Mouse (Mus musculus): ENCODE results near the gene Xpo4. TPM values are rescaled to one million over a fixed set of nuclear protein-coding genes. Genes with fewer than 3 reads are reported as not detected.
A peak's percentile ranks its signal among the peaks of the same experiment; 100 is the strongest.

The Xpo4 gene
- 25.4 and 36.7 TPM in 2 replicates for polyA plus RNA-seq (2014; fragmentation: Nextera tagmentation; extraction: Ambion mirVana)

- Histone ChIP-seq H3K9me3 (ENCODE audit: control insufficient read depth, low read length) (no peaks in the 10 kb centered on the region), H3K4me2 (replicated peaks; ENCODE audit: low read depth, low read length) (peak within 1 kb of the TSS; percentile 81), H3K4me1 (ENCODE audit: control insufficient read depth, insufficient read depth, low read length) (peaks cover 16% of the 10 kb centered on the region), H3K4me3 (ENCODE audit: low read length) (peak within 1 kb of the TSS; percentile 95), H3K27me3 (ENCODE audit: control insufficient read depth, insufficient read depth, low read length) (no peaks in the 10 kb centered on the region), H3K36me3 (ENCODE audit: control insufficient read depth, insufficient read depth, low read length) (no peaks in the 10 kb centered on the region), H3K27ac (ENCODE audit: low read depth, low read length) (peak within 1 kb of the TSS; percentile 93), H3K9ac (ENCODE audit: low read depth, low read length) (peak within 1 kb of the TSS; percentile 96)
- ATAC-seq (ENCODE audit: low FRiP score, low TSS enrichment), result peak; percentile 96
- under 1% methylated on average over 78 of the region's 80 CpGs for WGBS
Measured at GRCm38 (mm10) chr14:57664822-57665627, at the start of gene Xpo4. Xpo4 (minus strand) TSS chr14:57665430.

DNA sequence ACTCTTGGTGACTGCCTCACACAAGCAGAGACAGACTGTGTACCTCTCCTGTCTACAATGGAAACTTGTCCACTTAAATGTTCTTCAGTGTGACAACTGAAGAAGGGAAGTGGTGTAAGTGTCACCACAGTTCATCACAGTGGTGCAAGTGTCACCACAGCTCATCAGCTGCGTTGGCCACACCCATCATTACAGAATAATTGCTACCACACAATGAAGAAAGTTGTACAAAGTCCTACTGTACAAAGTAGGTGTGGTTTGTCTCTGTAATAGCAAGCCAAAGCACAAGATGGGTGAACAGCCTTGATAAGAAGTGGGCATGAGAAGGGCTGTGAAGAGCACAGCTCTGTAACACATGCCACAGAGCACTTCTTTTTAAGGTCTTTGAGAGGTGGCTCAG is 47.7 kb upstream of the Xpo4 start:
- 97% methylated on average over 1 of the region's 1 CpGs for WGBS
- no peak for ATAC-seq (ENCODE audit: low FRiP score, low TSS enrichment)
- H3K4me1 ChIP-seq (ENCODE audit: control insufficient read depth, insufficient read depth, low read length), result no peaks in the 10 kb centered on the region
- peaks cover 12% of the 10 kb centered on the region; the same call in 1 of the 2 replicates for H3K36me3 ChIP-seq (ENCODE audit: control insufficient read depth, insufficient read depth, low read length)
- no peak overlapping the region for H3K9ac ChIP-seq (ENCODE audit: low read depth, low read length)
- H3K27me3 ChIP-seq (ENCODE audit: control insufficient read depth, insufficient read depth, low read length), result no peaks in the 10 kb centered on the region
- H3K4me2 ChIP-seq (replicated peaks; ENCODE audit: low read depth, low read length), result no peak overlapping the region
- H3K27ac ChIP-seq (ENCODE audit: low read depth, low read length), result no peak overlapping the region
- no peaks in the 10 kb centered on the region for H3K9me3 ChIP-seq (ENCODE audit: control insufficient read depth, low read length)
- no peak overlapping the region for H3K4me3 ChIP-seq (ENCODE audit: low read length)

DNA sequence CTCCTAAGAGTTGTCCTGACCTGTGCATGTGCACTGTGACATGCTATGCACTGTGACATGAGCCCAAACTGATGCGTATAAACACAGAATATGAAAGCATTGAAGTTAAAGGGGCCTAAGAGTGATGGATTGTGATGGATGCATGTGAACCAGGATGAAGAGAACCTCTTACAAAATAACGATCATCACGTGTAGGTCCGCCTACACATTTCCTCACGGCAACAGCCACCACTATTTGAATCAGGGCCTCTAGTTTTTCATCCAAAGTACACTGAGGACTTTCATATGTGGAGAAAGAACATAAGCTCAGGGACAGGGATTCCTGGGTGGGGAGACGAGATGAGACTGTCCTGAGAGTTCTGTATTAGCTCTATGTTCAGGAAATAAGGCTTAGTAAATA is 45.8 kb upstream of the Xpo4 start:
- no peak overlapping the region for H3K4me2 ChIP-seq (replicated peaks; ENCODE audit: low read depth, low read length)
- no peak overlapping the region for H3K9ac ChIP-seq (ENCODE audit: low read depth, low read length)
- H3K27me3 ChIP-seq (ENCODE audit: control insufficient read depth, insufficient read depth, low read length), result no peaks in the 10 kb centered on the region
- 79% methylated on average over 6 of the region's 6 CpGs for WGBS
- H3K4me3 ChIP-seq (ENCODE audit: low read length), result no peak overlapping the region
- ATAC-seq (ENCODE audit: low FRiP score, low TSS enrichment), result no peak
- no peak overlapping the region for H3K27ac ChIP-seq (ENCODE audit: low read depth, low read length)
- peaks cover 4% of the 10 kb centered on the region; the same call in 1 of the 2 replicates for H3K4me1 ChIP-seq (ENCODE audit: control insufficient read depth, insufficient read depth, low read length)
- H3K36me3 ChIP-seq (ENCODE audit: control insufficient read depth, insufficient read depth, low read length), result no peaks in the 10 kb centered on the region; the same call in 1 of the 2 replicates
- H3K9me3 ChIP-seq (ENCODE audit: control insufficient read depth, low read length), result no peaks in the 10 kb centered on the region

- H3K9me3 ChIP-seq (ENCODE audit: control insufficient read depth, low read length), result no peaks in the 10 kb centered on the region
- H3K4me3 ChIP-seq (ENCODE audit: low read length), result no peak overlapping the region
- H3K27ac ChIP-seq (ENCODE audit: low read depth, low read length), result no peak overlapping the region; the same call in 1 of the 2 replicates
- no peaks in the 10 kb centered on the region for H3K27me3 ChIP-seq (ENCODE audit: control insufficient read depth, insufficient read depth, low read length)
- peaks cover 4% of the 10 kb centered on the region; the same call in 1 of the 2 replicates for H3K4me1 ChIP-seq (ENCODE audit: control insufficient read depth, insufficient read depth, low read length)
- WGBS, result 83% methylated on average over 10 of the region's 10 CpGs
- H3K36me3 ChIP-seq (ENCODE audit: control insufficient read depth, insufficient read depth, low read length), result peaks cover 7% of the 10 kb centered on the region; the same call in 1 of the 2 replicates
- H3K4me2 ChIP-seq (replicated peaks; ENCODE audit: low read depth, low read length), result no peak overlapping the region
- H3K9ac ChIP-seq (ENCODE audit: low read depth, low read length), result no peak overlapping the region
- no peak for ATAC-seq (ENCODE audit: low FRiP score, low TSS enrichment)
Measured at GRCm38 (mm10) chr14:57709171-57709570, 43.9 kb upstream of the Xpo4 start.

DNA sequence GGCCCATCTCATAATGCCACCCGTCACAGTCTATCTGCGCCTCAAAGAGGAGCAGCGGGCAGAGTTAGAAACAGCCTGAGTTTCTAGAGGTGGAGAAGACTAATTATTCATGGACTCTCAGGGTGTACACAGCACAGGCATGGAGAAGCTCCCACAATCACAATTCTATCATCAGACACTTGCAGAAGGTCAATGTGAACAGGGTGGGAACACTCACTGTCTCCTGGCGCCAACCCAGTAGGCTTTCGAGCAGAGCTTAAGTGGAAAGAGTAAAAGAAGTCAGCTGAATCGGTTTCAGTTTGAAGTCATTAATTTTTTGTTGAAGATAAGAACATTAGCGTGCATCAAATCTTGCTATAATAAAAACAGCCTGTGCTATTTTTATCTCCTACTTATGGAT is 43.4 kb upstream of the Xpo4 start:
- Histone ChIP-seq H3K9me3 (ENCODE audit: control insufficient read depth, low read length) (no peaks in the 10 kb centered on the region), H3K4me2 (replicated peaks; ENCODE audit: low read depth, low read length) (no peak overlapping the region), H3K27ac (ENCODE audit: low read depth, low read length) (no peak overlapping the region), H3K4me3 (ENCODE audit: low read length) (no peak overlapping the region), H3K27me3 (ENCODE audit: control insufficient read depth, insufficient read depth, low read length) (no peaks in the 10 kb centered on the region), H3K9ac (ENCODE audit: low read depth, low read length) (no peak overlapping the region), H3K36me3 (ENCODE audit: control insufficient read depth, insufficient read depth, low read length) (peaks cover 7% of the 10 kb centered on the region; the same call in 1 of the 2 replicates), H3K4me1 (ENCODE audit: control insufficient read depth, insufficient read depth, low read length) (peaks cover 4% of the 10 kb centered on the region; the same call in 1 of the 2 replicates)
- WGBS, result 86% methylated on average over 7 of the region's 7 CpGs
- no peak for ATAC-seq (ENCODE audit: low FRiP score, low TSS enrichment)

DNA sequence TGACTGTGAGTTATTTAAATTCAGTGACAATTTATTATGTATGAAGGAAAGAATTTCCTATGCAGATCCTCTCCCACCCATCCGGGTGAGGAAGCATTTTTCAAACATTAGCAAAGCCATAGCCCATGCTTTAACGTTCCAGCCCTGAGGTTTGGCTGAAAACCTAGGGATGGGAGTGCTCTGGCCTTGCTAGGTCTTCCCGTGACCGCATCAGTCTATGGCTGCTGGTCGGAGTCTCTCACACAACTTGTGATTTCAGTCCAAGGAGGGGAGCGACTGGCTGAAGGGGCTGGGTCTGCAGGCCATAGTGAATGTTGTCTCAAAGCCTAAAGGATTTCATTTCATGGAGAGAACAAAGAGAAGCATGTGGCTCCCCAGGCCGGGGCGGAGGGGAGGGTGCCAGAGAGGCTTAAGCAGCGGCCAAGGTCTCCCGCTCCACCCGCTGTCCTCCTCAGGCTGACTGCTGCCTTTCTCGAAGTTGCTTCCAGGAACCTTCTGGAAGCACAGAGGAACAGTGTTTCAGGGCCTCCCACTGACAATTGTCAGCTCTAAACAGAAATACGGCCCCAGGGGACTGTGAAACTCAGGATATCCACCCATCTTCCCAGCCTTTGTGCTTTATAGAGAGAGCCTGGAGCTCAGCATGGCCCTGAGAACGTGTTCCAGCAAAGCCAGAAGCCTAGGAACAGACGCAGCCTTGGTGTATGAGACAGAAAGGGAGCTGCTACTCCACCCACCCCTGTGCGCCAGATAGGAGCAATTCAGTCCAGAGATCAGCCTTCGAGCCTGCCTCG is 42.1 kb upstream of the Xpo4 start:
- ATAC-seq (ENCODE audit: low FRiP score, low TSS enrichment), result no peak
- Histone ChIP-seq H3K36me3 (ENCODE audit: control insufficient read depth, insufficient read depth, low read length) (peaks cover 18% of the 10 kb centered on the region; the same call in 1 of the 2 replicates), H3K4me2 (replicated peaks; ENCODE audit: low read depth, low read length) (no peak overlapping the region), H3K27me3 (ENCODE audit: control insufficient read depth, insufficient read depth, low read length) (no peaks in the 10 kb centered on the region), H3K27ac (ENCODE audit: low read depth, low read length) (peak overlapping the region; percentile 55; the same call in 1 of the 2 replicates), H3K9me3 (ENCODE audit: control insufficient read depth, low read length) (no peaks in the 10 kb centered on the region), H3K4me3 (ENCODE audit: low read length) (no peak overlapping the region), H3K9ac (ENCODE audit: low read depth, low read length) (no peak overlapping the region), H3K4me1 (ENCODE audit: control insufficient read depth, insufficient read depth, low read length) (peaks cover 4% of the 10 kb centered on the region; the same call in 1 of the 2 replicates)
- 65% methylated on average over 18 of the region's 18 CpGs for WGBS

- no peak overlapping the region for H3K4me2 ChIP-seq (replicated peaks; ENCODE audit: low read depth, low read length)
- no peak overlapping the region for H3K9ac ChIP-seq (ENCODE audit: low read depth, low read length)
- H3K4me3 ChIP-seq (ENCODE audit: low read length), result no peak overlapping the region
- H3K27me3 ChIP-seq (ENCODE audit: control insufficient read depth, insufficient read depth, low read length), result no peaks in the 10 kb centered on the region
- peak overlapping the region; percentile 32; the same call in 1 of the 2 replicates for H3K27ac ChIP-seq (ENCODE audit: low read depth, low read length)
- H3K4me1 ChIP-seq (ENCODE audit: control insufficient read depth, insufficient read depth, low read length), result peaks cover 4% of the 10 kb centered on the region; the same call in 1 of the 2 replicates
- 87% methylated on average over 4 of the region's 4 CpGs for WGBS
- peaks cover 21% of the 10 kb centered on the region for H3K36me3 ChIP-seq (ENCODE audit: control insufficient read depth, insufficient read depth, low read length)
- no peak for ATAC-seq (ENCODE audit: low FRiP score, low TSS enrichment)
- H3K9me3 ChIP-seq (ENCODE audit: control insufficient read depth, low read length), result no peaks in the 10 kb centered on the region
Measured at GRCm38 (mm10) chr14:57706760-57707099, 41.5 kb upstream of the Xpo4 start.

- Histone ChIP-seq H3K9me3 (ENCODE audit: control insufficient read depth, low read length) (no peaks in the 10 kb centered on the region), H3K27me3 (ENCODE audit: control insufficient read depth, insufficient read depth, low read length) (no peaks in the 10 kb centered on the region), H3K4me2 (replicated peaks; ENCODE audit: low read depth, low read length) (no peak overlapping the region), H3K4me3 (ENCODE audit: low read length) (no peak overlapping the region), H3K27ac (ENCODE audit: low read depth, low read length) (no peak overlapping the region), H3K9ac (ENCODE audit: low read depth, low read length) (no peak overlapping the region), H3K4me1 (ENCODE audit: control insufficient read depth, insufficient read depth, low read length) (peaks cover 4% of the 10 kb centered on the region; the same call in 1 of the 2 replicates), H3K36me3 (ENCODE audit: control insufficient read depth, insufficient read depth, low read length) (peaks cover 21% of the 10 kb centered on the region)
- no peak for ATAC-seq (ENCODE audit: low FRiP score, low TSS enrichment)
- WGBS, result 82% methylated on average over 4 of the region's 4 CpGs
Measured at GRCm38 (mm10) chr14:57705759-57706158, 40.5 kb upstream of the Xpo4 start.
